Mouse (Mus musculus) embryonic facial prominence, embryonic 11.5 days (tissue): ENCODE results near the gene Ddi1. TPM values are rescaled to one million over a fixed set of nuclear protein-coding genes. Genes with fewer than 3 reads are reported as not detected.

Source experiments
- ATAC-seq: fragments of 200-750 bp; cut with Nextera tagmentation; replicated peaks from 2 replicates; pipeline ENCODE4 v1.8.0; 2017; ENCODE audit warnings: low read depth; ENCODE audit not compliant: insufficient number of reproducible peaks, low FRiP score, low TSS enrichment
- DNase-seq: peaks from one replicate; pipeline ENCODE4 v3.0.0-alpha.2; 2015; ENCODE audit warnings: low spot score
- H3K27ac ChIP-seq: fragments of 300-500 bp; sonication (generic); replicated peaks from 2 replicates; pipeline ENCODE4 v1.5.1; 2014; ENCODE audit warnings: mild to moderate bottlenecking, low read depth, low read length, control low read depth
- H3K27me3 ChIP-seq: fragments of 300-500 bp; sonication (generic); 2 replicates; pipeline ENCODE4 v1.6.1; 2014; ENCODE audit warnings: mild to moderate bottlenecking, low read length, moderate library complexity, mixed read lengths; ENCODE audit not compliant: control insufficient read depth, insufficient read depth
- H3K36me3 ChIP-seq: fragments of 300-500 bp; sonication (generic); replicated peaks from 2 replicates; pipeline ENCODE4 v1.6.1; 2014; ENCODE audit warnings: low read depth, mild to moderate bottlenecking, low read length, moderate library complexity, mixed read lengths; ENCODE audit not compliant: control insufficient read depth, insufficient read depth
- H3K4me1 ChIP-seq: fragments of 300-500 bp; sonication (generic); 2 replicates; pipeline ENCODE4 v1.6.1; 2014; ENCODE audit warnings: low read length, mixed read lengths; ENCODE audit not compliant: control insufficient read depth, insufficient read depth
- H3K4me2 ChIP-seq: fragments of 300-500 bp; sonication (generic); 2 replicates; pipeline ENCODE4 v1.6.1; 2014; ENCODE audit warnings: low read depth, mild to moderate bottlenecking, control low read depth, low read length, moderate library complexity
- H3K4me3 ChIP-seq: fragments of 300-500 bp; sonication (generic); 2 replicates; pipeline ENCODE4 v1.5.1; 2014; ENCODE audit warnings: low read depth, low read length, control low read depth
- H3K9ac ChIP-seq: fragments of 300-500 bp; sonication (generic); replicated peaks from 2 replicates; pipeline ENCODE4 v1.6.1; 2014; ENCODE audit warnings: mild to moderate bottlenecking, control low read depth, low read length
- H3K9me3 ChIP-seq: fragments of 300-500 bp; sonication (generic); replicated peaks from 2 replicates; pipeline ENCODE4 v1.6.1; 2016; ENCODE audit warnings: mild to moderate bottlenecking, low read length, inconsistent platforms, mixed read lengths; ENCODE audit not compliant: control insufficient read depth
- WGBS: fragments of 180-500 bp; shearing (Covaris S2); extraction: QIAGEN DNeasy Blood & Tissue Kit; methylation state at CpG from one replicate; pipeline ENCODE4 v1.1.7; 2014; 5-methylcytosine and 5-hydroxymethylcytosine counted together
- polyA plus RNA-seq: library from polyadenylated mRNA; unstranded; fragments of >200 nt; fragmentation: Nextera tagmentation; extraction: Ambion mirVana; gene quantifications from 2 replicates; pipeline ENCODE4 v1.2.1, GENCODE M21; 2014

The Ddi1 gene
- polyA plus RNA-seq: 0.03 TPM in 1 of 2 replicates, not detected in the other

DNA sequence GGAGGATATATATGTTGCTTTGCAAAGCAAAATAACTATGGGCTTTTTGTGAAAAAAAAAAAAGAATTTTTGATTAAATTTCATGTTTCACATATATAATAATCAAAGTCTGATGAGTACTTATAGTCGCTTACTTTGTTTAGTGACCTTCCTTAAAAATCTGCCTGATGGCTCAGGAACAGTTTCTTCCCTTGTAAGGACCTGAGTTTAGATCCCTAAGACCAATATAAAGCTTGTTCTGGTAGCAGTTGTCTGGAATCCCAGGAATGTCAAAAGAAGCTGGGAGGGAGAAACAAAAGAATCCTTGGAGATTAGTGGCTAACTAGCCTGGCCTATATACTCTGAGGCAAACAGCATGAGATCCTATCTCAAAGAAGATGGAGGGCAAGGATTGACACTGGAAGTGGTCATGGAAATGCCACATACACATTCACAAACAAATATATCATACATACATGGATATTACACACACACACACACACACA lies at the start of gene Ddi1:
Gene Ddi1, minus strand, starts transcription at position 51 of the 485 bp plus-strand sequence.
- H3K4me3 ChIP-seq: no peak within 1 kb of the TSS
- ATAC-seq: no peak
- H3K4me1 ChIP-seq: no peaks in the 10 kb centered on the region
- peak; percentile 11 for DNase-seq
- H3K27ac ChIP-seq: no peak within 1 kb of the TSS
- 68% methylated on average over 1 of the region's 1 CpGs for WGBS
- no peak within 1 kb of the TSS for H3K4me2 ChIP-seq
- H3K9ac ChIP-seq: no peak within 1 kb of the TSS
- no peaks in the 10 kb centered on the region for H3K36me3 ChIP-seq
- no peaks in the 10 kb centered on the region for H3K27me3 ChIP-seq
- H3K9me3 ChIP-seq: no peaks in the 10 kb centered on the region

- H3K27ac ChIP-seq: no peak overlapping the region
- WGBS: 77% methylated on average over 1 of the region's 1 CpGs
Measured at GRCm38 (mm10) chr9:6317114-6317513, 47.5 kb upstream of the Ddi1 start.

GRCm38 (mm10) chr9:6305847-6306246 lies 36.2 kb upstream of the Ddi1 start:
- H3K36me3 ChIP-seq: no peaks in the 10 kb centered on the region
- no peaks in the 10 kb centered on the region for H3K4me1 ChIP-seq
- WGBS: 92% methylated on average over 3 of the region's 3 CpGs
- H3K4me2 ChIP-seq: no peak overlapping the region
- DNase-seq: no peak
- H3K27ac ChIP-seq: no peak overlapping the region
- ATAC-seq: no peak
- H3K9me3 ChIP-seq: no peaks in the 10 kb centered on the region
- H3K4me3 ChIP-seq: no peak overlapping the region
- H3K27me3 ChIP-seq: no peaks in the 10 kb centered on the region
- H3K9ac ChIP-seq: no peak overlapping the region

More at GRCm38 (mm10) chr9:6317114-6317513, 47.5 kb upstream of the Ddi1 start:
- Histone ChIP-seq H3K4me1 (no peaks in the 10 kb centered on the region), H3K9ac (no peak overlapping the region), H3K36me3 (no peaks in the 10 kb centered on the region), H3K4me3 (no peak overlapping the region), H3K27me3 (no peaks in the 10 kb centered on the region), H3K9me3 (no peaks in the 10 kb centered on the region), H3K4me2 (no peak overlapping the region)
- DNase-seq: no peak
- no peak for ATAC-seq

GRCm38 (mm10) chr9:6304590-6304989 lies 34.9 kb upstream of the Ddi1 start:
- Histone ChIP-seq H3K9ac (no peak overlapping the region), H3K4me1 (no peaks in the 10 kb centered on the region), H3K36me3 (no peaks in the 10 kb centered on the region), H3K9me3 (no peaks in the 10 kb centered on the region), H3K27ac (no peak overlapping the region), H3K4me3 (no peak overlapping the region), H3K4me2 (no peak overlapping the region), H3K27me3 (no peaks in the 10 kb centered on the region)
- ATAC-seq: no peak
- 84% methylated on average over 3 of the region's 3 CpGs for WGBS
- no peak for DNase-seq

GRCm38 (mm10) chr9:6302050-6302449 lies 32.4 kb upstream of the Ddi1 start:
- H3K4me2 ChIP-seq: no peak overlapping the region
- no peak for ATAC-seq
- H3K4me3 ChIP-seq: no peak overlapping the region
- no peaks in the 10 kb centered on the region for H3K27me3 ChIP-seq
- no peak overlapping the region for H3K9ac ChIP-seq
- H3K4me1 ChIP-seq: no peaks in the 10 kb centered on the region
- no peaks in the 10 kb centered on the region for H3K36me3 ChIP-seq
- H3K27ac ChIP-seq: no peak overlapping the region
- 82% methylated on average over 3 of the region's 3 CpGs for WGBS
- no peak for DNase-seq
- no peaks in the 10 kb centered on the region for H3K9me3 ChIP-seq

DNA sequence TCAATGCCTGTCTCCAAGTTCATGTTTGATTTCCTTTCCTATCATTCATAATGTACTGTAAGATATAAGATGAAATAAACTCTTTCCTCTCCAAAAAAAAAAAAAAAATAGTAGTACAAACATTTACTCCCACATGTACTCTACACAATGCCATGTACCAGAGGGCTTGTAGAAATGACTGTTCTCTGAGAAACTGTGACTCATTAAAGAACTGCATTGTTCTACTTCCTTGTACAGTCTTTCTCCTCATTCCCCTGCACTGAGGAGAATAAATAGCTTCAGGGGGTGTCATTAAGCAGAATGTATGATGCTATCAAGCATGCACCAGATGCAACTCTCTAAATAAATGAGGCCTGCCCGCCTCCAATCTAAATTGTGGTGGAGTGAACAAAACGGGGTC lies 28.9 kb upstream of the Ddi1 start:
- Histone ChIP-seq H3K36me3 (no peaks in the 10 kb centered on the region), H3K27ac (no peak overlapping the region), H3K9ac (no peak overlapping the region), H3K9me3 (no peaks in the 10 kb centered on the region), H3K4me1 (no peaks in the 10 kb centered on the region), H3K4me2 (no peak overlapping the region), H3K4me3 (no peak overlapping the region), H3K27me3 (no peaks in the 10 kb centered on the region)
- no peak for DNase-seq
- no peak for ATAC-seq
- 82% methylated on average over 2 of the region's 2 CpGs for WGBS

DNA sequence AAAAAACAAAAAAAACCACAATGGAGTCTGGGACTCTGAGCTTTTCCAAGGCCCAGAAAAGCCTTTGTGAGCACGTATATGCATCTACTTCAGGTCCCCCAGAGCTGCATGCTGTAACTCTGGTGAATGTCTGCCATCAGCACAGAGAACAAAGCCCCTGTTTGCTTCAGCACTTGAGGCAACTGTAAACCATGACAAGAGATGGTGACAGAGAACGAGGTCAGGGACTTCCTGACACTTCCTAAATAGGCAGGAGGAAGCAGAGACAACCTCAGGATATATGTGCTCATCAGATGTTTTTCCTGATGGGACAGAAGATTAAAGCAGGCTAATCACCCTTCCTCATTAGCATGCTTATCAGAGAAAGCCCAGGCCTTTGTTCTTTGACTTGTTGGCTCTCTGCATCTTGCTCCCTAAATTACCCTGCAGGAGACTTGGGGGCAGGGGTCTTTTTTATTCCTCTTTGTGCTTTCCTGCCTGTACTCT lies 19.6 kb upstream of the Ddi1 start:
- no peaks in the 10 kb centered on the region for H3K36me3 ChIP-seq
- no peak overlapping the region for H3K9ac ChIP-seq
- DNase-seq (no peak), ATAC-seq (no peak)
- no peak overlapping the region for H3K27ac ChIP-seq
- 14% methylated on average over 2 of the region's 2 CpGs for WGBS
- no peak overlapping the region for H3K4me2 ChIP-seq
- no peak overlapping the region for H3K4me3 ChIP-seq
- H3K4me1 ChIP-seq: no peaks in the 10 kb centered on the region
- H3K27me3 ChIP-seq: no peaks in the 10 kb centered on the region
- H3K9me3 ChIP-seq: no peaks in the 10 kb centered on the region

DNA sequence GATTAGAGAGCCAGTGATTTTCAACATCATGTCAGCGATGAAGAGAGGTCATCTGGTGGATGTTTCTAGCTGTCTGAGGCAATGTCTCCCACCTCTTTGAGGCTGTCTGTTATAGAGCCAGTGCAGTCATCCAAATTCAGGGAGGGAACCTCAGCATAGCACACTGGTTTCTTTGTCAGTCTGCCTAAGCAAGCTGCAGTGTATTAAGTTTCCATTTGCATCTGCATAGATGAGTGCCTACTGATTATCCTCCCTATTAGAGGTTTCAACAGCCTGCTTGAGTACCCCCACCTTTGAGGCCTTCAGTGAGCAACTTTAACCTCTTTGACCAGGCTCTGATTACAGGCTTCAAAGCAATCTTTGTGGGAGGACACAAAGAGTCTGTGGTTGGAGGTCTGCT lies 17.1 kb upstream of the Ddi1 start:
- 48% methylated on average over 1 of the region's 1 CpGs for WGBS
- ATAC-seq (peak; percentile 79), DNase-seq (no peak)

More for the DNA sequence above, 17.1 kb upstream of the Ddi1 start:
- Histone ChIP-seq H3K27me3 (no peaks in the 10 kb centered on the region), H3K4me1 (no peaks in the 10 kb centered on the region), H3K9me3 (no peaks in the 10 kb centered on the region), H3K4me3 (no peak overlapping the region), H3K36me3 (no peaks in the 10 kb centered on the region), H3K4me2 (no peak overlapping the region), H3K9ac (no peak overlapping the region), H3K27ac (no peak overlapping the region)
